Mouse (Mus musculus) heart, embryonic 10.5 days (tissue): ENCODE measurements around the gene Rgs3. TPM values are rescaled to one million over a fixed set of nuclear protein-coding genes. Genes with fewer than 3 reads are reported as not detected.

Experiments
- DNase-seq: peaks from one replicate; pipeline ENCODE4 v3.0.0-alpha.2; 2017; ENCODE audit warnings: low spot score
- H3K27ac ChIP-seq: fragments of 300-500 bp; sonication (generic); 2 replicates; pipeline ENCODE4 v1.5.1; 2016; ENCODE audit warnings: mild to moderate bottlenecking
- H3K27me3 ChIP-seq: fragments of 300-500 bp; sonication (generic); 2 replicates; pipeline ENCODE4 v1.6.1; 2016; ENCODE audit warnings: mild to moderate bottlenecking; ENCODE audit not compliant: poor library complexity, insufficient read depth, severe bottlenecking
- H3K36me3 ChIP-seq: fragments of 300-500 bp; sonication (generic); 2 replicates; pipeline ENCODE4 v1.6.1; 2016; ENCODE audit warnings: mild to moderate bottlenecking, moderate library complexity
- H3K4me1 ChIP-seq: fragments of 300-500 bp; sonication (generic); 2 replicates; pipeline ENCODE4 v1.6.1; 2016; ENCODE audit warnings: mild to moderate bottlenecking
- H3K4me3 ChIP-seq: fragments of 300-500 bp; sonication (generic); 2 replicates; pipeline ENCODE4 v1.5.1; 2016; ENCODE audit warnings: mild to moderate bottlenecking, moderate library complexity
- H3K9me3 ChIP-seq: fragments of 300-500 bp; sonication (generic); 2 replicates; pipeline ENCODE4 v1.6.1; 2016; ENCODE audit warnings: mild to moderate bottlenecking, moderate library complexity
- WGBS: fragments of 180-500 bp; shearing (Covaris S2); methylation state at CpG from one replicate; pipeline ENCODE4 v1.1.7; 2016; 5-methylcytosine and 5-hydroxymethylcytosine counted together
- polyA plus RNA-seq: library from polyadenylated mRNA; unstranded; fragments of >200 nt; fragmentation: Nextera tagmentation; extraction: Ambion mirVana; gene quantifications from 2 replicates; pipeline ENCODE4 v1.2.1, GENCODE M21; 2016

Rgs3 gene
- polyA plus RNA-seq, 1 experiment from 2014 or later, result 61.4 TPM

DNA sequence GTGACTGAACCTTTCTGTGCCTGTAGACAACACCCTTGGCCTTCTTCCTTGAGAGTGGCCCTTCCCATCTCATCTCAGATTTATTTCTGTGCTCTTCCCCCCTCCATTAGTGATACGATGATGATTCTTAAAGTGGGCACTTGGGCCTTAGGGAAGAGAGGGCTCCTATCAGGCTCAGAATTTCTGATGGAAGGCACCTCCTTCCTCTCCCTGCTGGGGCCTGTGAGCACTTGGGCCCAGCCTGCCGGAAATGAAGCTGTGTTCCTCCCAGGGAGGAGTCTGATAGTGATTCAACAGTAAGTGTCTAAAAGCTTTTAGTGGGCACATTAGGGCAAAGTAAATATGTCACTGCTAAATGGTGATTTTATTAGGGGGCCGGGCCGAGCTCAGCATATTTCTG, 67.7 kb downstream of the Rgs3 start:
- H3K27ac ChIP-seq, result peak overlapping the region; percentile 62
- H3K27me3 ChIP-seq, result peaks cover 75% of the 10 kb centered on the region
- peaks cover 4% of the 10 kb centered on the region; the same call in 1 of the 2 replicates for H3K36me3 ChIP-seq
- DNase-seq, result no peak
- WGBS, result 62% methylated on average over 4 of the region's 4 CpGs
- H3K4me3 ChIP-seq, result no peak overlapping the region
- no peaks in the 10 kb centered on the region for H3K9me3 ChIP-seq
- H3K4me1 ChIP-seq, result peaks cover 76% of the 10 kb centered on the region

DNA sequence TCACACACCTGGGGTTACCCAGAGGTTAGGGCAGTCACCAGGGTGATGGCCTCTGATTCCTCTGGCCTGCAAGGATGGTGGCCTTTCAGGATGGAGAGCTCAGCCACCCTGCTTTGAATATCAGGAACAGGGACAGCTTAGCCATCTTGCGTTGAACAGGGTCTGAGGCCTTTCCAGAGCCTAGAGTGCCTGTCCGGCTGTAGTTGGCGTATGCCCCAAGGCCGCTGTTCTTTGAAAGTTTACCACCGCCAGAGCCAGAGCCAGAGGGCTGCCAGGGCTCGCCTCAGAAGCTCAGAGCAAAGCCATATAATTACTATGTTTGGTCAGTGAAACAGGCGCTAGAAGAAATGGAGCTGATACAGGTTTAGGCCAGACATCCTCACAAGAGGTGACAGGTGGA, 68.9 kb downstream of the Rgs3 start:
- peaks cover 72% of the 10 kb centered on the region for H3K27me3 ChIP-seq
- no peaks in the 10 kb centered on the region for H3K9me3 ChIP-seq
- peaks cover 75% of the 10 kb centered on the region for H3K4me1 ChIP-seq
- DNase-seq, result no peak
- 0 out of 2 replicates have a peak overlapping the region, but pooled peaks have one; percentile 33 for H3K27ac ChIP-seq
- WGBS, result 82% methylated on average over 7 of the region's 7 CpGs
- peaks cover 4% of the 10 kb centered on the region; the same call in 1 of the 2 replicates for H3K36me3 ChIP-seq
- no peak overlapping the region for H3K4me3 ChIP-seq

DNA sequence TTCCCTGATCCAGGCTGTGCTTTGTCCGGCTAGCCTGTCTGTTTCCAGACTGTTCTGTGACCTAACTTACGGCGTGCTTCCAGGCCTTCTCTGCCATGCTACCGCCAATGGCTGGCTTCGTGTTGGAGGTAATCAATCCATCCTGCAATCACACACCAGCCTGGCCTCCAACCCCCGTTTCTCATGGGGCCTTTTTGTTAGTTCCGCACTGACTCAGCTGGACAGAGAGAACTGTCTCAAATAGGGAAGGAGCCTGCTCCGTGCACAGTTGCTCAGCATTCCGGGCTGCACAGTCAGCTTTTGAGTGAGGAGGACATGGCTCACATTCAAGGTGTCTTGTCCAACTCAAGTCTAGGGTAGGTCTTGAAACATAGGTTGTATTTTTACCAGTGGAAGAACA, 69.8 kb downstream of the Rgs3 start:
- no peak overlapping the region for H3K4me3 ChIP-seq
- no peak for DNase-seq
- no peaks in the 10 kb centered on the region for H3K9me3 ChIP-seq
- WGBS, result 63% methylated on average over 9 of the region's 9 CpGs
- peaks cover 79% of the 10 kb centered on the region for H3K4me1 ChIP-seq
- H3K36me3 ChIP-seq, result peaks cover 4% of the 10 kb centered on the region; the same call in 1 of the 2 replicates
- peak overlapping the region; percentile 6 for H3K27ac ChIP-seq
- peaks cover 68% of the 10 kb centered on the region for H3K27me3 ChIP-seq

DNA sequence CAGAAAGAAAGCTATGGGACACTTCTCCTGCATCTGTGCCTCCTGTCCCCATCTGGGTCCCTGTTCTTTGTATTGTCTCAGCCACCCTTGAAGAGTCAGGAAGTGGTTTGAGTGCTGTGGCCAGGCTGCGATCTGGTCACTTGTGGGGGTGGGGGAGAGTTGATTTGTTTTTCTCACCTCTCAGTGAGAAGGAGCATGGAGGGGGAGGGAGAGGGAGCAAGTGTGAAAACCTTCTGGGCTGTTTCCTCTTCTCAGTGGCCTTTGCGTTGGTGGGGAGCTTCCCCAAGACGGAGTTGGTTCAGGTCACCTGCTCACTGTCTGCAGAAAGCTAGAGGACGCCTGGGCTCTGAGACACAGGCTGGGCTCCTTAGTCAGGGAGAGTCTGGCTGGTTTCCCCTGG, 70.3 kb downstream of the Rgs3 start:
- Histone ChIP-seq H3K4me3 (no peak overlapping the region), H3K4me1 (peaks cover 79% of the 10 kb centered on the region), H3K27me3 (peaks cover 66% of the 10 kb centered on the region), H3K36me3 (peaks cover 3% of the 10 kb centered on the region; the same call in 1 of the 2 replicates), H3K9me3 (no peaks in the 10 kb centered on the region), H3K27ac (peak overlapping the region; percentile 6; the same call in 1 of the 2 replicates)
- 13% methylated on average over 4 of the region's 4 CpGs for WGBS
- DNase-seq, result no peak

DNA sequence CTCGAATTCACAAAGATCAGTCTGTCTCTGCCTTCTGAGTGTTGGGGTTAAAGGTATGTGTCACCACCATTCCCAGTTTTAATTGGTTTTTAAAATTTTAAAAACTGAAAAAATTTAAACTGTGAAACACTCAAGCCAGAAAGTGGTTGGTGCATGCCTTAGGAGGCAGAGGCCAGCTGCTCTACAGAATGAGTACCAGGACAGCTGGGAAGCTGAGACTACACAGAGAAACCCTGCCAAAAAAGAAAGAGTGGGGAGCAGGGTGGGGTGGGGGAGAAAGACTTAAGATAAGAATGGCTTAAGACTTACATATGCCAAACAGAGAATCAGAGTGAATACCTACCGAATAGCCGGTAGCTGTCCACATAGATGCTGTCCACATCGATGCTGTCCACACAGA, 73.6 kb downstream of the Rgs3 start:
- Histone ChIP-seq H3K4me3 (no peak overlapping the region), H3K9me3 (no peaks in the 10 kb centered on the region), H3K27ac (0 out of 2 replicates have a peak overlapping the region, but pooled peaks have one; percentile 82), H3K4me1 (peaks cover 68% of the 10 kb centered on the region), H3K27me3 (peaks cover 50% of the 10 kb centered on the region), H3K36me3 (peaks cover 16% of the 10 kb centered on the region; the same call in 1 of the 2 replicates)
- WGBS, result 79% methylated on average over 4 of the region's 4 CpGs
- DNase-seq, result no peak

DNA sequence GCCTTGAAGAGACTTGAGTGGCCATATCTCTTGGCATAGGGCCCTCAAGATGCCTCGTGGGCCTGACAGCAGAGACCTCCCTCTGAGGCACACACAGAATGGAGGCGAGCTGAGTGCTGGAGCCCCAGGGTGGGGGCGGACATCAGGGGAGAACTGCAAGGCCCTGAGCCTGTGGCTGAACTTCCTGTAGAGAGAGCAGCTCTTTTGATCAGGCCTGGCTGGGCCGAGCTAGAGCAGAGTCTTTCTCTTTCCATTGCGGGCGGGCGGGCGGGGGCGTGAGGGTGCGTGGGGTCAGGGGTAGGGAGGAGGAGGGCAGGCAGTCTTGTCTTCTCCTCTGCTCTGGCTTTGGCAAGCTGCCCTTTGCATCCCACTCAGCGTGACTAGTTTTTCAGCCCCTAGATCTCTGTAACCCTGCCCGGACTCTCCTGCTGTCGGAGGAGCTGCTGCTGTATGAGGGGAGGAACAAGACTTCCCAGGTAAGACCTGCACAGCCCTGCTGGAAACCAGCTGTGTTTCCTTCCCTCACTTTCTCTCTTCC, 74.5 kb downstream of the Rgs3 start:
- no peaks in the 10 kb centered on the region for H3K9me3 ChIP-seq
- peaks cover 19% of the 10 kb centered on the region; the same call in 1 of the 2 replicates for H3K36me3 ChIP-seq
- peaks cover 47% of the 10 kb centered on the region for H3K27me3 ChIP-seq
- peak overlapping the region; percentile 82 for H3K27ac ChIP-seq
- peaks cover 61% of the 10 kb centered on the region for H3K4me1 ChIP-seq
- 22% methylated on average over 13 of the region's 13 CpGs for WGBS
- peak overlapping the region; percentile 15; the same call in 1 of the 2 replicates for H3K4me3 ChIP-seq
- DNase-seq, result no peak

DNA sequence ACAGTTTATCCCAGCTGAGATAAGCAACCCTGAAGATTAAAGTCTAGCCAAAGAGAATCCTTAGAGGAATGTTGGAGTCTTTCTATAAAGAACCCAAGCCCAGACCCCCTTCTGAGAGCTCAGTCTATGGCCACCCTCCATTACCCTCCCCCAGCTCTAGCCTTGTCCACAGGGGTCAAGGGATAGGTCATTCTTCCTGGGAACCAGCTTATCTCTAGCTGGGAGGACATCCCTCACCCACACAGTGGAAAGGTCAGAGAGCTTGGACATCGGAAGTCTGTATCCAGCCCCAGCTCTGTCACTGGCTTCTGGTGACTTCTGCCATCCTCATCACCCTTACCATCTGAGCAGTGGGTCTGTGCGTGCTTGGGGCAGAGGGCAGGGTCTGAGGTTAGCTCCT, 75.2 kb downstream of the Rgs3 start:
- DNase-seq, result no peak
- Histone ChIP-seq H3K9me3 (no peaks in the 10 kb centered on the region), H3K27ac (peak overlapping the region; percentile 52; the same call in 1 of the 2 replicates), H3K4me3 (no peak overlapping the region), H3K27me3 (peaks cover 47% of the 10 kb centered on the region), H3K4me1 (peaks cover 54% of the 10 kb centered on the region), H3K36me3 (peaks cover 19% of the 10 kb centered on the region; the same call in 1 of the 2 replicates)
- WGBS, result 31% methylated on average over 2 of the region's 2 CpGs

DNA sequence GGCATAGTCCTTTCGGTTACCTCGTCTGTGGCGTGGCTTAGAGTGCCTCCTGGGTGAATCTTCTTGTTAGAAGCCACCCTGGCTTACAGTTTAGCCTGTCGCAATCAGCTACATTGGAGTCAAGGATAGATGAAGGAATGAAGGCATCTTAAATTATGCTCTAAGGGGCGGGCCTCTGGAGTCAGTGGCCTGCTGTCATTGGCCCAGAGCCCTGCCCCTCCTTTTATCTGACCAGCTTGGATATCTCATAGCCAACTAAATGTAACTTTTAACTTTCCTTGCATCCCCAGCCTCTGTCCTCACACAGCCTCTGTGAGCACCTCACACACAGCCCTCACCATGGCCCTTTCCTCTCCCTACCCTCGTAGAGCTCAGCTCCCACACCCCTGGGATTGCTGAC, 76.4 kb downstream of the Rgs3 start:
- H3K27me3 ChIP-seq, result peaks cover 48% of the 10 kb centered on the region
- 79% methylated on average over 6 of the region's 6 CpGs for WGBS
- peak overlapping the region; percentile 16; the same call in 1 of the 2 replicates for H3K27ac ChIP-seq
- DNase-seq, result no peak
- peaks cover 19% of the 10 kb centered on the region; the same call in 1 of the 2 replicates for H3K36me3 ChIP-seq
- H3K4me1 ChIP-seq, result peaks cover 51% of the 10 kb centered on the region
- no peaks in the 10 kb centered on the region for H3K9me3 ChIP-seq
- H3K4me3 ChIP-seq, result no peak overlapping the region

DNA sequence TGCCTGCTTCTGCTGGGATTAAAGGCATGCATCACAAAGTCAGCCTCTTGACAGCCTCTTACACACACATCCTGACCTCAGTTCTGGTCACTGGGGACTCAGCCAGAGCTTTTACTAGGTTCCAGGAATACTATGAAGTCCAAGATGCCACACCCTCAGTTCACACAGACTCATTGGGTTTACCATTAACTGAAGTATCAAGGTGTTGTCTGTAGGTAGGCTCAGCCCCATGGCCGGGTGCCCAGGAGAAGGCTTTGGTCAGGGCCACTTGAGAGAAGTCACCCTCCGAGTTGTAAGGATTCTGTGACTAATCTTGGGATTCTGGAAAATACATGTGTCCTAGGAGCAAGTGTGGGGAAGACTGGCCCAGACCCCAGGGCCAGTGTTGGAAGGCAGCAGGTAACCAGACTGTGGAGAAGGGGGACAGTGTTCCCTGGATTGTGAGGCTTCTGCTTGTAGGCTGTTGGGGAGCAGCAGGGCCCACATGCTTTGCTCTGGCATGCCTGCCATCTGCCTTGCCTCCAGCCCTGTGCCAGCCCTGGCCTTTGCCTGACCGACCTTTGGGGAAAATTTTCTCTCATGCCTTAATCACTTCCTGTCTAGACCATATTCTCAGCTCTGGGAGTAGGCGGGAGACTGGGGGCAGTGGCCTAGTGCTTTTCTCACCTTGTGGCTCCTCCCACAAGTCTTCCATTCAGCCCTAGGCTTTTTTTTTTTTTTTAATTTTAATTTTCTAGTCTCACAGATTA, 78.4 kb downstream of the Rgs3 start:
- Histone ChIP-seq H3K4me1 (peaks cover 62% of the 10 kb centered on the region), H3K27me3 (peaks cover 48% of the 10 kb centered on the region)
- WGBS, result 59% methylated on average over 4 of the region's 4 CpGs

DNA sequence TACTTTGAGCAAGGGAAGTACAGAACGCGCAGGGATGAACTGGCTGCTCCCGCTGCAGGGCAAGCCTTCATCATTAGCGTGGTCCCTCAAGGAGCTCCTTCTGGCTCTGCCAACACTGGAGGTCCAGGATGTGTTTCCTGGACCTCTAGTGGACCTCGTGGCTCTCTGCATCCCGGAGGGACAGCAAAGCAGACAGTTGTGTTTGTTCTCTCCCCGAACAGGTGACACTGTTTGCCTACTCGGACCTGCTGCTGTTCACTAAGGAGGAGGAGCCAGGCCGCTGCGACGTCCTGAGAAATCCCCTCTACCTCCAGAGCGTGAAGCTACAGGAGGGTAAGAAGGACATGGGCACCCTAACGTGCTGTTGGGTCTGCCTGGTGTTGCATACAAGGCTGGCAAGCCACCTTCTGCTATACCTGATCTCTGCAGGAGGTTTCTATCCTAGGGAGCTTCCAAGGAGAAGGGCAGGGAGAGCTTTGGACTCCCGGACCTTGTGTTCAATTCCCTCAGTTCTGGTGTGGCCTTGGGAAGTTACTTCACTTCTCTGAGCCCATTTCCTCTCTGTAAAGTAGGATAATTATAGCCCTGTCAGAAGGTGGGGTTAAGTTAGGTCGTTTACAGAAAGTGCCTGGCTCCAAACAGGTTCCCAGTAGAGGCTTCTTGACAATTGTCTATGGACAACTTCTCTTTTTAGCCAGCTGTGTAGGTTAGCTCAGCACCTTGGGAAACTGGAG, 81.0 kb downstream of the Rgs3 start:
- H3K9me3 ChIP-seq, result no peaks in the 10 kb centered on the region
- peaks cover 48% of the 10 kb centered on the region for H3K27me3 ChIP-seq
- peaks cover 26% of the 10 kb centered on the region; the same call in 1 of the 2 replicates for H3K36me3 ChIP-seq
- H3K4me3 ChIP-seq, result no peak overlapping the region
- WGBS, result 50% methylated on average over 15 of the region's 15 CpGs
- no peak for DNase-seq
- peak overlapping the region; percentile 64 for H3K27ac ChIP-seq
- peaks cover 60% of the 10 kb centered on the region for H3K4me1 ChIP-seq

More for the DNA sequence above, 78.4 kb downstream of the Rgs3 start:
- Histone ChIP-seq H3K36me3 (peaks cover 19% of the 10 kb centered on the region; the same call in 1 of the 2 replicates), H3K4me3 (no peak overlapping the region), H3K27ac (0 out of 2 replicates have a peak overlapping the region, but pooled peaks have one; percentile 31), H3K9me3 (no peaks in the 10 kb centered on the region)
- no peak for DNase-seq

DNA sequence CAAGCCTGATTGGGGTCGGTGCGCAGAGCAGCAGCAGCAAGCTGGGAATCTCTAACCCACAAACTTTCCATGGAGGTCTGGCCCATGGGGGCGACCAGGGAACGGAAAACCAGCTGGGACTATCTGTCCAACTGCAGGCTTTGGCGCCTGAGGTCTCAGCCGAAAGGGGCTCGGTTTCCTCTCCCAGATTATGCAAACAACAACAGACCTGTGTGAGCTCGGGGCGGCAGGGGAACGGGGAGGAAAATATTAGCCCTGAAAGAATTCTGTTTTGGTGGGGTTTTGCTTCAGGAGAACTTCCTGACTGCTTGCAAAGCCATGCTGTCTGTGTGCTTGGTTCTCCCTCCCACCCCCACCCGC, 81.6 kb downstream of the Rgs3 start:
- no peak for DNase-seq
- peak overlapping the region; percentile 64 for H3K27ac ChIP-seq
- peaks cover 20% of the 10 kb centered on the region; the same call in 1 of the 2 replicates for H3K36me3 ChIP-seq
- H3K9me3 ChIP-seq, result no peaks in the 10 kb centered on the region
- peaks cover 59% of the 10 kb centered on the region for H3K4me1 ChIP-seq
- 11% methylated on average over 11 of the region's 11 CpGs for WGBS
- peaks cover 53% of the 10 kb centered on the region for H3K27me3 ChIP-seq
- H3K4me3 ChIP-seq, result no peak overlapping the region

DNA sequence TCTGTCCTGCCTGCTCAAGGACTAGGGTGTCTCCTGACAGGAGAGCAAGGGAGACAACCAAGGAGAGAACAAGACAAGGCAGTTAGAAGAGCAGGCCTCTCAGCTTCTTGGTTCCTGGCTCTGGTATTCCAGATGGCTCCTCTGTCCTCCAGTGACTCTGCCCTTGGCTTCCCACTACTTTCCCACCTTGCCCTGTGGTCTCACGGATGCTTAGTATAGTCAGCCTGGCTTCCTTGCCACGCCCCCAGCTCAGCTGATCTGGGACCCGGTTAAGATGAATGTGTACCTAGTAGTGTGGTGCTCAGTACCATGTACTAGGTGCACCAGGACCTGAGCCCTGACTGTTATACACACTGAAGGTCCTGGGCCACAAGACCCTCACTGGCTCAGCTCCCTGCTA, 82.0 kb downstream of the Rgs3 start:
- peaks cover 55% of the 10 kb centered on the region for H3K4me1 ChIP-seq
- no peak overlapping the region for H3K4me3 ChIP-seq
- DNase-seq, result no peak
- peaks cover 16% of the 10 kb centered on the region; the same call in 1 of the 2 replicates for H3K36me3 ChIP-seq
- WGBS, result 54% methylated on average over 3 of the region's 3 CpGs
- H3K27ac ChIP-seq, result peak overlapping the region; percentile 64
- H3K9me3 ChIP-seq, result no peaks in the 10 kb centered on the region
- H3K27me3 ChIP-seq, result peaks cover 56% of the 10 kb centered on the region
